Mouse (Mus musculus) testis, postnatal 14 days (tissue): ENCODE data around the gene Smarca4.

Experiments
- DNase-seq: peaks from one replicate; pipeline ENCODE4 v3.0.0; 2021; ENCODE audit warnings: low spot score

Gene Smarca4

DNA sequence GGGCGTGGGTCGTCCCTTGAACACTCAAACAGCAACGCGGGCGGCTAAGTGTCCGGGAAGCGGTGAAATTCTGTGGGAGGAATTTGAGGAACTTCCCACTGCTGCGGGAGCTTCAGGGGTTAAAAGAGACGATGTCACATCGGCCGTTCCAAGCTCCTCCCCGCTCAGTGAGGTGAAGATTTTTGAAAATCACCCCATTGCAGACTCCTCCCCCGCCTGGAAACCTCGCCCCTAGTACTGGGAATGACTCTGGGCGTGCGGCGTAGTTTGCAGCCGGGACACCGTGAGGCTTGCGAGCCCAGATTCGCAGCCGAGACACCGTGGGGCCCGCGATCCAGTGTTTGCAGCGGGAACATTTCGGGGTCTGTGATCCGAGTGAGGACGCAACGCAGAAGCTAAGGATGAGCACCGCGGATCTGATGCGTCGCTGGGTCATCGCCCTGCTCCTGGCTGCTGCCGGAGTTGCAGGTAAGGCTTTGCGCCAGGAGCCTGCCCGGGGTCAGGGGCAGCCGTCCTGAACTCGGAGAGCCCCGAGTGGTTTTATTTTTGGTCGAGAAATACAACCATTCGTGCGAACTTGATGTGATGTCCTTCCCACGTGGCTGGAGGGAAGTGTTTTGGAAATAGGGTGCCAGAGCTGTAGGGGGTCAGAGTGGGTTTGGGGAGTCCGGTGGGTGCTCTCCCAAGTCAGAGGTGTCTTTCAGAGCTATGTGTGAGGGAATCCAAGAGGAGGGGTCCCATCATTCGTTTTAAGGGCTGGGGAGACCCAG is 107.6 kb downstream of the Smarca4 start, which contains the start of gene Ldlr:
Gene Ldlr (plus strand): TSS at position 107 of the 770 bp plus-strand sequence.
- DNase-seq = peak; percentile 81

DNA sequence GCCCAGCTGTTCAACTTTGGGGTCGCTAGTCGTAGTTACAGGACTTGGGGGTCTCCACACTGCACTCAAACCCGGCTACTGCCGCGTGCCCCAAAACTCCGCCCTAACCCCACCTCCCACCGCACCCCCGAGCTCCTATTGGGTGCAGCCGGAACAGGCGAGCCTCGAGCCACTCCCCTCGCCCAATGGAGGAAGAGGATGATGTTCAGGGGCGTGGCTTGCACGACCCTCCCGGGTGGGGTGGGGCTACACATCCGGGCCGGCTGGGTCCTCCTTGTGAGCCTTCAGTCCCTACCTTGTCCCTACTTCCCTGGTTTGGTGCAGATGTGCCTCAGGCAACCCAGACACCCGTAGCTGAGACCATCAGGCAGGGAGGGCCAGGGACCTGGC is 108.2 kb downstream of the Smarca4 start:
- DNase-seq = peak; percentile 91

DNA sequence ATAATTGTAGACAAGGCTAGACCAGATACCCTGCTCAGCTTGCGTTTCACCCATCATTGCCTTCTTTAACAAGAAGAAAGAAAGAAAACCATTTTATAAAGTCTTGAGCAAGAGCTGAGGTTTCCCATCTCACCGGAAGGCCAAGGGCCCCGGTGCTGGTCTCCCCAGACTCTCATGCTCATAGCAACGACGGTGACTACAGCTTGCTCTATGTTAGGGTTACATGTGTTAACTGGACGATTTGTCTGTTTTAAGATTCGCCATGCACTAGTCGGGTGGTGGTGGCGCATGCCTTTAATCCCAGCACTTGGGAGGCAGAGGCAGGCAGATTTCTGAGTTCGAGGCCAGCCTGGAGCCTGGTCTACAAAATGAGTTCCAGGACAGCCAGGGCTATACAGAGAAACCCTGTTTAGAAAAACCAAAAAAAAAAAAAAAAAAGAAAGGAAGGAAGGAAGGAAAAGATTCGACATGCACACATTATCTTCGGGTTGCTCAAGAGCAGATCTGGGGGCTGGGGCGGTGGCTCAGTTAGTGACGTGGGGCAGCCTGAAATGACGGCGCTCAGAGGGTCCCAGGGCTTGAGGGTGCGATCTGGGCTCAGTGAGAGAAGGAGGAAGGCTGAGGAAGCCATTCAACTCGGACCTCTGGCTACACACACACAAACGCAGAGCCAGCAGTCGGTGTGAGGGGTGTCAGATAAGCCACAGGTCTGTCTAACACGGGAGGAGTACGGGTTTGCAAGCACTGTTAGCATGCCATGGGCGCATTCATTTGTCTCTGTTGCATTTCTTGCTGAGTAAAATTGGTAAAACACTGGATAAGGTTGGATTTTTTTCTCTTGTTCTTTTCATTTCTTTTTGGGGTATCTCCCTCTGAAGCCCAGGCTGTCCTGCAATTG is 109.5 kb downstream of the Smarca4 start:
- DNase-seq = no peak

DNA sequence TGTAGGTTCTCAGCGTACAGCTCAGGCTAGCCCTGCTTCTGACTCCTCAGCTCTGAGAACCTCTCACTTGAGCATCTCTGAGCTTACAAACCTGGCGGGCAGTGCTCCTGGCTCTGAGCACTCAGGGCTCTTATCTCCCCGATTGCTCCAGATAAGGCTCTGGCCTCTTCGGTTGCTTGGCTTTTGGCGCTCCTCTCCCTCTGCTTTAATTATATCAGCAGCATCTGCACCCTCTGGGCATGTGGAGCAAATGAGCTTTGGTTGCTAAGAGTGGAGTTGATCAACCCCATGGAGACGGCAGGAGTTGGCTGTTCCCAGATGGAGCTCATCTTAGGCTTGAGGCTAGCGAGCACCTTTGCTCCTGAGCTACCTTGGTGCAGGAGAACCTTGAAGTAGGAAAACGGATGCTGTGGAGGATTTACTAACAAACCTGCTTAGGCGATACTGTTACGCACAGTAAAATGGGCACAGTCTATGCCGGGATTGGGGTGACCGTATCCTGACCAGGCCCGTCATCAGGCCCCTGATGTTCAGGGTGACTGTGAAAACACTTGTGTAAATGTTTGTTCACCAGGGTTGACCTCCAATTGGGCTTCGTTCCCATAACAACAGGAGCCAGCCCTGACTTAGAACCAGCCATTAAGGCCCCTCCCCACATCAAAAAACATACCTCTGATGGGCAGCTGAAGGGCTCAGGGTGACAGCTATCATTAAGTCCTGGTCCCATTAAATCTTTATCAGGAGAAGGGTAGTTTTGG is 110.4 kb downstream of the Smarca4 start:
- DNase-seq = no peak

DNA sequence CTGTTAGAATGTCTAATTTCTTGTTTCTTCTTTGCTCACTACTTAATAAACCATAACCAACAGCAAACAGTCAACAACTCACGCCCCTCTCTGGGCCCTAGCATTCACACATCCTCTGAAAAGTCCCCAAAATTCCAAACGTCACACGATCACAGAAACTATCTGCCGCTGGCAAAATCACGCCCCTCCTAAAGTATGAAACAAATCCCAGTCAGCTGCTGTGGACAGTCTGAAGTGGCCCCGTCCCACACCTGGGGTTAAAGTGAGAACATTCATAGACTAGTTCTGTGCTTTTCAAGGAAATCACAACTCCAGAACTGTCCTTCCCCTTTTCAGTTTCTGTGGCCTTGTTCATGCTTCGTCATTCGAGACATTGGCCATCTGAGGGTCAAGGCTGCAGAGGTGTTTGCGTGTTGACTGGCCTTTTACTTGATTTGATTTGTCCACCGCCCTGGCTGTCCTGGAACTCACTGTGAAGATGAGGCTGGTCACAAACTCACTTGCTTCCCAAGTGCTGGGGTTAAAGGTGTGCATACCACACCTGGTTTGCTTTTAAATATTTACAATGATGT is 112.4 kb downstream of the Smarca4 start:
- no peak for DNase-seq

DNA sequence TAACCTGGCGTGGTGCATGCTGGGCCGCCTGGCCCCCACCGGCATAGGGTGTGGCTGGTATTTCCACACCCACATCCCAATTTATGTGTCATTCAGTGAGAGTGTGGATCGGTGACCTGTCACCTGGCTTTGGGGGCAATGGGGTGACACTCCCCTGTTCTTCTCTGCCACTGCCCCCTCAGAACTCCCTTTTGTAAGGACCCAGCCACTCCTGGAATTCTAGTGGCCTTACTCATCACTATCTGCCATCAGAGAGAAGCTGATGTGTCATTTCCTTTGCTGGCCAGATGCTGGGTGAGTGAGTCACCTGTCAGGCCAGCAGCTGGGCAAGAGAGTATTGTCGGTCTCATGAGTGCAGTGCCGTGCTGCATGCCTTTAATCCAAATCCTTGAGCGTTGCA is 113.3 kb downstream of the Smarca4 start:
- DNase-seq = no peak

DNA sequence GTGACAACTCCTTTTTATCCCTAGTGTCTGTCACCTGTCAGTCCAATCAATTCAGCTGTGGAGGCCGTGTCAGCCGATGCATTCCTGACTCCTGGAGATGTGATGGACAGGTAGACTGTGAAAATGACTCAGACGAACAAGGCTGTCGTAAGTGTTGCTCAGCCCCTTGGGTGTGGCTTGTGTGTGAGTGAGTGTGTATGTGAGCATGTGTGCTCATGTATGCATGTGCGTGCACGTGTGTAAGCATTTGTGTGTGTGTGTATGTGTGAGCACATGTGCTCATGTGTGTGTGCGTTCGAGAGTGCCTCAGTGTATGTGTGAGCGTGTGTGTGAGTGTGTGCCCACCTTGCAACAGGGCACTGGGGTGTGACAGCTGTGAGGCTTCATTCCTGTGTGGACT is 116.3 kb downstream of the Smarca4 start:
- no peak for DNase-seq

DNA sequence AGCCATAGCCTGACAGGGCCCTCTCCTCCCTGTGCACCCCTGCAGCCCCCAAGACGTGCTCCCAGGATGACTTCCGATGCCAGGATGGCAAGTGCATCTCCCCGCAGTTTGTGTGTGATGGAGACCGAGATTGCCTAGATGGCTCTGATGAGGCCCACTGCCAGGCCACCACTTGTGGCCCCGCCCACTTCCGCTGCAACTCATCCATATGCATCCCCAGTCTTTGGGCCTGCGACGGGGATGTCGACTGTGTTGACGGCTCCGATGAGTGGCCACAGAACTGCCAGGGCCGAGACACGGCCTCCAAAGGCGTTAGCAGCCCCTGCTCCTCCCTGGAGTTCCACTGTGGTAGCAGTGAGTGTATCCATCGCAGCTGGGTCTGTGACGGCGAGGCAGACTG is 117.5 kb downstream of the Smarca4 start:
- no peak for DNase-seq

DNA sequence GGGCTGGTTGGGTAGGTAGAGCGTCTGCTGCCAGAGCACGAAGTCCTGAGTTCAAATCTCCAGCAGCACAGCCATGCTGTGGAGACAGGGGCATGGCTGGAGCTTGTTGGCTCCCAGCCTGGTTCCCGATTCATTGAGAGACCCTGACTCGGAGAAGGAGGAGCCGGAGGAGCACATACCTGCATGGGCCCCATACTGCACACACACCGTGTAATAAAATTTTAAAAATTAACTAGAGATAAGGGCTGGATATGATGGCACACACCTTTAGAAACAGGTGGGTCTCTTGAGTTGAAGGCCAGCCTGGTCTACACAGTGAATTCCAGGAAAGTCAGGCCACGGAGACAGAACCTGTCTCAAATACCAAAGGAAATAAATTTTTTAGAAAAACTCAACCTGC is 118.0 kb downstream of the Smarca4 start:
- DNase-seq = no peak

DNA sequence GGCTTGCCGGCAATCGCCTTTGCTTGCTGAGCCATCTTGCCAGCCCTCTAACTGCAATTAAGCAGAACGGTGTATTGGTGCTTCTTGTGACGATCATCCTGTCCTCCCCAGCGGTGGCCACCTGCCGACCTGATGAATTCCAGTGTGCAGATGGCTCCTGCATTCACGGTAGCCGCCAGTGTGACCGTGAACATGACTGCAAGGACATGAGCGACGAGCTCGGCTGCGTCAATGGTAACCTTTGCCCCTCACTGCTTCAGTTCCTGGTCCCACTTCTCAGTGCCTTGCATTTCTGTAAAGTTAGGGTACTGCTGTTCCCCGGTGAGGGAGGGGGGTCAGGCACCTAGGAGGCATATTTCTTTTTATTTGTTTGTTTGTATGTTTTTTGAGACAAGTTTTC is 119.2 kb downstream of the Smarca4 start:
- DNase-seq = no peak

DNA sequence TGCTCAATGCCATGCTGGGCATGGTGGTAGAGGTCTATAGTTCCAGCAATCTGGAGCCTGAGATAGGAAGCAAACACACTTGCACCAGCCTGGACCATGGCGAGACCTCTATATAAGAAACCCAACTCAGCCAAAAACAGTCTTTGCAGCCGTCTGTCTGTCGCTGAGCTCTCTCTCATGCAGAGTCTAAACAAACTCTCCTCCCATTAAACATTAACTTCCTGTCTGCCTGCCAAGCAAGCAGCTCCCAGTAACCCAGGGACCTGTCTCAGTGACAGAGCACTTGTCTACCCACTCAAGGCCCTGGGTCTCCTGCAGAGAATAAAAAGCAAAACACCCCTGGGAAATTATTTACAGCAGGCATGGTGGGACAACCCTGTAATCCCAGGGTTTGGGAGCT is 120.6 kb downstream of the Smarca4 start:
- DNase-seq = no peak

DNA sequence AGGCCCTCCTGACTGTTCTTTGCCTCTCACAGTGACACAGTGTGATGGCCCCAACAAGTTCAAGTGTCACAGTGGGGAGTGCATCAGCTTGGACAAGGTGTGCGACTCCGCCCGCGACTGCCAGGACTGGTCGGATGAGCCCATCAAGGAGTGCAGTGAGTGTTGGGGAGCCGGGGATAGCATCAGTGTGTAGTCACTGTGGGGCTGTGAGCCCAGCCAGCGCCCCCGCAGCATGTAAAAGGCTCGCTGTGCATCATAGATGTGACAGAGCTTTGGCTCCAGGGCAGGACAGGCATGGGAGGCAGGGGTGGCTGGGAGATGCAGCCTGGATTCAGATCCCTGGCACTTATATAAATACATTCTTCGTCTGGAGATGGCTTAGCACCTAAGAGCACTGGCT is 121.2 kb downstream of the Smarca4 start:
- no peak for DNase-seq

DNA sequence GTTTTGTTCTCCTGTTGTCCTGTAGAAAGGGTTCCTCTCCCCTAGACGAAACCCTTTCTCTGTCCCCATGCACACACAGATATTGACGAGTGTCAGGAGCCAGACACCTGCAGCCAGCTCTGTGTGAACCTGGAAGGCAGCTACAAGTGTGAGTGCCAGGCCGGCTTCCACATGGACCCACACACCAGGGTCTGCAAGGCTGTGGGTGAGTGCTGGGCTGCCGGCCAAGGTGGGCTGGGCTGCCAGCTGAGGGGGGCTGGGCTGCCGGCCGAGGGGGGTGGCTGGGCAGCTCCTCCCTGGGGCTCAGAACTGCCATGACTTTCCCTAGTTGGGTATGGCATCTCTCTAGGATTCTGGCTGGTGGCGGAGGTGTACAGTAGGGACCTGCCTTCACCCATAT is 122.8 kb downstream of the Smarca4 start:
- DNase-seq = no peak

DNA sequence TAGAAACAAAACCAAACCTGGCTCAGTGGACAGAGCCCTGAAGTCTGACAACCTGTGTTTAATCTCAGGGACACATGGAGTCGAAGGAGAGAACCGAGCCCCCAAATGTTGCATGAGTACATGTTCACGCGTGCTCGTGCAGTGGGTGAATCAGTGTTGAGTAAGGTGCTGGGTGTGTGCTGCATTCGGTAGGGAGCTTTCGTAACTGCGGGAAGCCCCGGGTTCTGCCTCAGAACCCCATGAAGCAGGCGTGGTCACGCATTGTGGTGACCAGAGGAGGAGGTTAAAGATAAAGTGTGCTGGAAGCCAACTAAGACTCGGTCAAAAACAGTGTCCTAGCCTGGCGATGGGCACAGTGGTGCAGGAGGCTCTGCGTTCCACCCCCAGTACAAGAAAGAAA is 124.5 kb downstream of the Smarca4 start:
- no peak for DNase-seq

DNA sequence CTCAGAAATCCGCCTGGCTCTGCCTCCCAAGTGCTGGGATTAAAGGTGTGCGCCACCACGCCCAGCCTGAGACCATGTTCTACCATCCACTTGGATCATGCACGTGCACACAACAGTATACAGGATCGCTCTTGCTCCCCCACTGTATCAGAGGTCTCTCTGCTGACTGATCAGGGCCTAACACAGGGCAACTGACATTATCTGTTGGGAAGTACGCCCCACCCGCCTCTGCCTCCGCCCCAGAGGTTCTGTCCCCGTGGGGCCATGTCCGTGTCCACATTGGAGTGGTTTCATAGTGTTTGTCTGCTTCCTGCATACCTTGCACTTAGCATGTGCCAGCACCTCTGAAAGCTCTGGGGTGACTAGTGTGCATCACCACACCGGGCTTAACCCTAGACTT is 125.5 kb downstream of the Smarca4 start:
- no peak for DNase-seq

DNA sequence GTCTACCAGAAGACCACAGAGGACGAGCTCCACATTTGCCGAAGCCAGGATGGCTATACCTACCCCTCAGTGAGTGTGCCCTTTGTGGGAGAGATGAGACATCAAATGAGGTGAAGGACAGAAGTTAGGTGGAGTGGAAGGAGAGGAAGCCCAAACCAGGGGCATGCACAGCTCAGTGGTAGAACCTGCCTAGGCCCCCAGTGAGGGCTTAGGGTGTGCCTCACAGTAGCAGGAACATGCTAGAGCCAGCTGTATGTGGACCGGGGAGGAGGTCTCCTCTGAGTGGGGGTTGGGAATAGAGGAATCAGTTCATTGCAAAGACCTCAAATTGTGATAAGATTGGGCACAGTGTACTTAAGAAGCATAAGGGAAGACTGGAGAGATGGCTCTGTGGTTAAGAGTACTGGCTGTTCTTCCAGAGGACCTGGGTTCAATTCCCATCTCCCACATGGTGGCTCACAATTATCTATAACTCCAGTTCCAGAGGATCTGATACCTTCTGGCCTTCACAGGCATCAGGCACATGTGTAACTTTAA is 131.3 kb downstream of the Smarca4 start:
- no peak for DNase-seq

DNA sequence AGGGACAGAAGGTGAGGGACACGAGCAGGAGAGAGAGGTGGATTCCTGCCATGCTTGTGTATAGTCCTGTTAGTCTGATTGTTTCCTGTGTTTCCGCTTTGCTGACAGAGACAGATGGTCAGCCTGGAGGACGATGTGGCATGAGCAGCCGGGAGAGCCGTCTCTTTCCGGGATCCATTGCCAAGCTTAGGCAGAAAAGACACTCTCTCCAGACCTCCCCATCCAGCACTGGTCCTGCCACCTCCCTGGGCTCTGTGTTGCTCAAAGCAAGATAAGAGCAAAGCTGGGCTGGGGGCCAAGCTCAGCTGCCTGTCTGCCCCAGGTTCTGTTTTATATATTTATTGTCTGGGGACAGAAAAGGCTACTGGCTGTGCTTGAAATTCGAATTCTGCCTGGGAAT is 132.1 kb downstream of the Smarca4 start:
- peak; percentile 72 for DNase-seq

DNA sequence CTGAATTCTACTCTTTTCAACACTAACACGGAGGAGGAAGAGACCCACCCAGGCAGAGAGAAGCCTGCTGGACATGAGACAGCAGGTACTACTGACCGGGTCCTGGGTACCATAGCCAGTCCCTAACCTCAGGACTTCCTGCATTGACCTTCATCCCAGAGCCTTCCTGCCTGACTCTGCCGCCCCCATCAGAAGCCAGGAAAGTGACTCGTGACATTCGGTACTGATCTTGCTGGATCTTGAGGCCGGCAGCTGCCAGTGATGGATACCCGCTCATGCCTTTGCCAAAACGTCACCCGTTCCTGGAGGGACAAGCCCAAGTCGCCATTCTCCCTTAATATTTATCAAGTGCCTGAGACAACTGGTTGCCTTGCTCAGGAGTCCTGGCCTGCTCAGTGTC is 132.5 kb downstream of the Smarca4 start:
- DNase-seq = no peak

DNA sequence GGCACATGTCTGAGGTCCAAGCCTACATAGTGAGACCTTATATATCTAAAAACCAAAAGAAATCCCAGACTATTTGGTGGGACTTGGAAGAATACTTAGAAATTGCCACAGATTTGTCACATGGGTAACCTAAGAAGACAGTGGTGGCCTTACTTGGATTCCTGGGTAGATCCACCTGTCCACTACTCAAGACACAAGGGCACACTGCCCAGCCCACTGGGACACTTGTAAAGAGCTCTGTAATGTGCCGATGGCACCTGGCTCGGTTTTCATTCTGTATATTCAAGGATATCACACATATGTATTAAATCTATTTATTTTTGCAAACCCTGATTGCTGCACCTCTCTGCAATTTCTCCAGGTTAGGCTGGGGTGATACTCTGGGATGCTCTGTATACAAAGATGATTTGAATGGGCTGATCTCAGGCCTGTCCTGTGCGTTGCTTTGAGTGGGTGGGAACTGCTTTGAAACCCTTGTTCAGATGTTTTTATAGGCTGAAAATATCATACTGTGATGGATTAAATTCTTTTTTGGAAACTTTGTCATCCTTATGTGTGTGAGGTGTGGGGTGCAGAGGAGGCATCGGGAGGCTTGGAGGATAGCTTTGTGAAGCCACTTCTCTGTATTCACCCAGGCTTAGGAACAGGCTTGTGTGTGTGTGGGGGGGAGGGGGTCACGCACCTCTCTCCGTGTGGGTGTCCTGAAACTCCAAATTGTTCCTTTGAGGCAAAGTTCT is 133.6 kb downstream of the Smarca4 start:
- DNase-seq = no peak

DNA sequence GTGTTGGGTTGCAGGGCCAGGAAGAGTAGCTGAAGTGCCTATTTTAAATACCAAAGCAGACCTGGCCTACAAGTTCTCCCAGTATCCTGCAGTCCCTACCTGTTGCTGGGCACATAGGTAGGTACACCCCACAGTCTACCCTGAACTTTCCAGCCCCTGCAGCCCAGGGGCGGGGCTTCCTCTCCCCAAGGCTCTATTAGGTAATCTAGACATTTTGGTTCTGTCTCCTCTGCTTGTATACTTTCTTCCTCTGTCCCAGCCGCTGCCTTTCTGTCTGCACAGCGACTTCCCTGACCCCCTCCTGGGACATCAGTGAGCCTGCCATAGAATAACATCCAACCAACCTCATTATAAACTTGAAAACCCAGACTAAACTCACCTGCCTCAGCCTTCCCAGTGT is 134.4 kb downstream of the Smarca4 start:
- DNase-seq = no peak

DNA sequence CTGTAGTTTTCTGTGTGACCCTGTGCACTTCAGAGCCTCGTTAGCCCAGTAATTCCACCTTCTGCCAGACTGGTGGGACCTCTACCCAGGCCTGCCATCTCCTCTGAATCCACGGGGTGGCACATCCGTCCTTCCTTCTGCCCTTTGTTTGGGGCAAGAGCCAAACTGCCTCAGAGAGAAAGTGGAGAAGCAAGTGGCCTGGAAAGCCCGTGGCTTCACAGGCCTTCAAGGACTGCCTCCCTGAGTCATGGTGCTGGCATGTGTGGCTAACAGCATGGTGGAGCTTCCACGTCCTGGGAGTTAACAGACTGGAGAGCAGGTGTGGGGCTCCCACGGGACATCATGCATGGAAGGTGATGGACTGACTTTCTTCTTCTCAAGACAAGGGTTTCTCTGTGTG is 135.4 kb downstream of the Smarca4 start:
- no peak for DNase-seq
